Mouse (Mus musculus): Measurements from ENCODE around the gene Ergic2.
A peak's percentile ranks its signal among the peaks of the same experiment; 100 is the strongest.

Gene Ergic2

DNA sequence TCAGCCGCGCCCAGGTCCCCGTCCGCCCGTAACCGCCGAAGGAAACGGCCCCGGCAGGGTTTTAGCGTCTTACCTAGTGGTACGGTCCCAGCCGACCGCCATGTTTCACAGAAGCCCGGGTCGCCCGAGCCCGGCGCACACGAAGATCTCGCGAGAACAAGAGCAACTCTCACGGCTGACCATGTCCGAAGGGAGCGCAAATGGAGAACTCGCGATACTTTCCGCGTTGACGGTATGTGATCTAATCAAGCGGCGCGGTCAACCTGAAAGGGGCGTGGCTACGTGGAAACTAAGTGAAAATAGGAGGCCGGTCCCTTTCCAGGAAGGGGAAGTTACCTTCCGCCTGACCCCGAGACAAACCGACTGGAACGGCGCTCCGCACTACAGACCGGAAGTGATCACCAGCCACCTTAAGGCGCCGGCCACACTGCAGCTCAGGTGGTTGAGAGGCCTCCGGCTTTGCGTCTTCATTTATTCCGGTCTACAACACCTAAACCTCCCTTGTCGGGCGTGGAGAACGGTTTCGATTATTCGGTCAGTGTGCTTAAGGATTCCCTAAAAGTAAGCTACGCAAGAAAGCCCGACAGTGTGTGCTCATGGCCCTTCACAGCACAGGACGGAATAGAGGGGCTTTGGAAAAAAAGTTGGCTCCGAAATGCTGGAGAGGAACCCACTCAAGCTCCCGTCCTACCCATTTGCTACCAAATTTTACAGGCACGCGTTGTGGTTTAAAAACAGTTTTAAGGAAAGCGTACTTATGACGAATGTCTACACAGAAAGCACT, at the start of gene Ergic2:
Ergic2 (minus strand) TSS at position 478 of the 784 bp plus-strand sequence.
- peak; percentile 93 for DNase-seq (ENCODE audit: low spot score)

GRCm38 (mm10) chr6:148260729-148261101, 48.5 kb upstream of the Ergic2 start:
- DNase-seq (ENCODE audit: low spot score), result no peak

- no peak for DNase-seq (ENCODE audit: low spot score)
Observed at GRCm38 (mm10) chr6:148259979-148260728, 48.0 kb upstream of the Ergic2 start.

- DNase-seq (ENCODE audit: low spot score), result no peak
Observed at GRCm38 (mm10) chr6:148259074-148259473, 46.9 kb upstream of the Ergic2 start.

DNA sequence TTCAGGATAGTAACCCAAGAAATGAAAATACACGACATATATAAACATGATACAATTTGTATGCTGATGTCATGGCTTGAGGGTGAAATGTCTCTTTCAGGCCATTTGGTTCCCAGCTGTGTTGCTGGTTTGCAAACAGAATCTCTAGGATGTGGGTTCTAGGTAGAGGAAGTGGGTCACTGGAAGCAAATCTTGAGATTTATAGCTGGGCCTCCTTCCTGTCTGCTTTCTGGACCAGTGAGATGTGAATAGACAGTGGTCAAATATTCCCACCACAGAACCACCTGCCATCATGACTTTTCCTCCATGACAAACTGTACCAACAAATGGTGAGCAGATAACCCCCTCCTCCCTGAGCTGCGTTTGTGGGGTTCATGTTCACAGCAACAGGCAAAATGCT, 45.6 kb upstream of the Ergic2 start:
- DNase-seq (ENCODE audit: low spot score), result no peak

DNA sequence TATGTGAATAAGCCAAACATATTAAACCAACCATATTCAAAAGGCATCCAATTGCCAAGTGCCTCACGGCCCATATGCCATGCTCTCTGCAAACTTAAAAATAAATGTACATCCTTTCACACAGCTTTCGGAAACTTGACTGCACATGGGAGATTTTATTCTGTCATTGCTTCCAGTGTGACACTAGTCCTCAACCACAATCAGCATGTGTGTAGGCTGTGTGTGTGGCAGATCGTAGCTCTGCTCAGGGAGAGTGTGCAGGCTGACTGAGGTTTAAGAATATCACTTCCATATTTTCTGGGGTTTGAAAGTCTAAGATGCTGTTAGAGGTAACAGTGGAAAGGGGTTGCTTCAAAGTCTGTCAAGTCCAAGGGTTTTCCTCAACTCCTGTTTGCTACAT, 43.9 kb upstream of the Ergic2 start:
- no peak for DNase-seq (ENCODE audit: low spot score)

GRCm38 (mm10) chr6:148255395-148256053, 43.4 kb upstream of the Ergic2 start:
- DNase-seq (ENCODE audit: low spot score), result no peak

- no peak for DNase-seq (ENCODE audit: low spot score)
Observed at GRCm38 (mm10) chr6:148249221-148249620, 37.0 kb upstream of the Ergic2 start.

DNA sequence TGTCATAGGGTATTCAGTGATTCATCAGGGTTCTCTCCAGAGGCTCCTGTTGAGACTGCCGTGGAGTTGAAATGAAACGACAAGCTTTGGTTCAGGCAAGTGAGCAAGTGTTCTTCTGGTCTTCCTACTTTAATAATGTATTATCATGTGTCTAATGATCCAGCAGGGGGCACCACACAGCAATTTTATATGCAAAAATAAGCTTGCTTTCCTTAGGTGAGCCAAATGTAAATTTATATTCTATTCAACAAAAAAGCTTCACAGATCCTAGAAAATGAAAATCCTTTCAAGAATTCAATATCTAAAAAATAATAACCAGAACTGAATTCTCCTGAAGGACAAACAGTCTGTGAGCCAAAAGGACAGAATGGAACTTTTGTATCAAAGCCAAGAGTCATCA, 36.5 kb upstream of the Ergic2 start:
- no peak for DNase-seq (ENCODE audit: low spot score)

DNA sequence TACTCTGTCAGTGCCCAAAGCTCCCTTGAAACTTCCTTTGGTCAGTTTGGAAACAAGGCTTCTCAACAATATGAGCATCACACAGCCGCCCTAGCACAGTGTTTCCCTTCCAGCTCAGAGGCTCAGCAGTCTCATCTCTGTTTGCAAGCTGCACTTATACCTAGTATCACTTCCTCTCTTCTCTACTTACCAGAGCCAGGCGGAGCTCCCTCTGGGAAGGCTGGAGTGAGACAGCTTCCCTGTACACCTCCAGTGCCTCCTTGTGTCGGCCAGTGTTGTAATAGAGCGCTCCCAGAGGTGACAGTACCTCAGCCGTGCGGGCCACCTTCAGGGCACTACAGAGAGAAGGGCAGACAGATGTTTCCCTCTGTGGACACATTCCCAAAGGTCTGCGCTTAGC, 34.4 kb upstream of the Ergic2 start:
- no peak for DNase-seq (ENCODE audit: low spot score)

DNA sequence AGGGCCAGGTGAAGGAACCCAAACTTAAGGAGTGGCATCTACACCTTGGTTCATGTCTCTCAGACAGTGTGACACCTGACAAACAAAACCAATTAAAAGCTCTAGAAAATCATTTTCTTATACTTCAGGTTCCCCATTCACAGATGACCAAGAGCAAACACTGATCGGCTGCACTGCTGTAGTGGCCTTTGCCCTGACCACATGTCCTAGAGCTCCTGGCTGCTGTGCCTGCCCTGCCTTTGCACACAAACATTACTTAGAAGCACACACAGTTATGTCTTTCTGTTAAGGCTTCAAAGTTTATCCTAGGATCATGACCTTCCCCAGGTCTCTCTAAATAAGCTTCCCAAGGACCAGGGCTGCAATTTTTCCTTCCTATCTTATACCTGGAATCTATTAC, 32.7 kb upstream of the Ergic2 start:
- DNase-seq (ENCODE audit: low spot score), result no peak

DNA sequence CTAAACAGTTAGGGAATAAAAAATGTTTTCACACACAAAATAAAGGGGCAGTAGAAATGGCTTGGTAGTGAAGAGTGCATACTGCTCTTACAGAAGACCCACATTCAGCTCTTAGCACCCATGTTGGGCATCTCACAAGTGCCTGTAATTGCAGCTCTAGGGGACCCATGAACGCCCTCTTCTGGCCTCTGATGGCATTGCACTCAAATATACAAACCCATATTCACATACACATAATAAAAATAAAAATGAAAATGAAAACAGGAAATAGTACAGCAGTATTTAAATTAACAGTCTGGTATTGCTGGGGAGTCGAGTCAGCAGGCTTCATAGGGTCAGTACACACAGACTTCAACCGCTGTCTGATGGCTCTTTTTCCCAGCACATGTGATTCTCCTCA, 30.1 kb upstream of the Ergic2 start:
- no peak for DNase-seq (ENCODE audit: low spot score)

DNA sequence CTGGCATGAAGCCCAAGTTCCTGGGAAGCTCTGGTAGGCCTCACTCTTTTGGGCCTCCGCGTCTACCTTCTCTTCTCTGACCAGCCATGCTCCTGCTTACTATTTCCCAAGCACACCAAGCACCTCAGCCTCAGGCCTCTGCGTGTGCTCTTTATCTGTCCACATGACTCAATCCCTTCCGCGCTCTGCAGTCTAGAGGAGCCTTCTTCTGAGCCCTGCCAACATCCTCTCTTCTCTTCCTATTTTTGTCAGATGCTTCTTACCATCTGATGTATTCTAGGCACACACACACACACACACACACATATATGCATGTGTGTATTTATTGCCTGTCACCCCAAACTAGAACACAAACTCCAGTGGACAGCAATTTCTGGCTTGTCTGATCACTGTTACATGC, 29.5 kb upstream of the Ergic2 start:
- DNase-seq (ENCODE audit: low spot score), result no peak

DNA sequence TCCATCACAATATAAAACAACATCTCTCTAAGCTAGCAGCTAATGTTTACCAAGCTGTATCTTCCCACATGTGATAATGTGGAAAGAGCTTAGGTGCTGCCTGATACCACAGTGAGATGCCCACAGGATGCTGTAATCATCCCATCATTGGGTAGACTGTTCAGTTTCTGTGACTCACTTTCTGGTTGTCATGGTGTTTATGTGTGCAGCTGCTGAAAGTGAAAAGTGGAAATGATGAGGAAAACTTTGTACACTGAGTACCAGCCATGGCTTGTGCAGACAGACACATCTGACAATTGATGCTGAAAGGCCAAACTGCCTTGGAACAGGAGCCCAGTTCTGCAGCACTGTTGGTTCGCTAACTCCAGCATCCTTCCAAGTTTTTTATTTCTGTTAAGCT, 27.1 kb upstream of the Ergic2 start:
- no peak for DNase-seq (ENCODE audit: low spot score)

- peak; percentile 10 for DNase-seq (ENCODE audit: low spot score)
Observed at GRCm38 (mm10) chr6:148237453-148237852, 25.3 kb upstream of the Ergic2 start.

DNA sequence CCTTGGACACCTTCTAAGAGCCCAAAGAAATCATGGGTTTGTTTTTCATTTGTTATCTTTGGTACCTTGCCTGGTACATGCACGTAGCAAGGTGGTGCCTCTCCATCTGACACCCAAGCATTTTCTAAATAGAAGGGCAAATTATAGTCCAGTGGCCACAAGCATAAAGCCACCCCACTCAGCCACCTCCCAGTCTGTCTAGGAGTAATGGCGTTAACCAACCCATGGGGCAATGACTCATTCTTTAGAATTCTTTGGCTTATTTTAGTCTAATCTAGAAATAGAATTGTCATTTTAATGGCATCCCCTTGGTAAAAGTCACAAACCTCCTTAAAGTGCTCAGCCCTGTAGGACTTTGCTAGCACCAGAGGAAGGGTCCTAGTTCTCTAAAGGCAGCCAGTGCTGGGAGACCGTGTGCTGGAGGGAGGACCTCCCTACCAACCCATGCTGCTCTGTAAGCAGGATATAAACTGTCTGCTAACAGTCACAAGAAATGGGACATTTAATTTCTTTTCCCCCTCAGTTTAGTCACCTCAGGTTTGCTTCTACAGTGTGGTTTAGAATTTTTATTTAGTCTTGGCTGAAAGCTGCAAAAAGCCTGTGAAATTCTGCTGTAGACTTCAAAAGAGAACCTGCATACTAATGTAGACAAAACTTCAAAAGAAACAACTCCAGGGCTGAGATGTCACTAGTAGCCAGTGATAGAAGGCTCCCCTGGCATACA, 22.1 kb upstream of the Ergic2 start:
- DNase-seq (ENCODE audit: low spot score), result no peak

GRCm38 (mm10) chr6:148227542-148227941, 15.4 kb upstream of the Ergic2 start:
- no peak for DNase-seq (ENCODE audit: low spot score)

GRCm38 (mm10) chr6:148222686-148223085, 10.5 kb upstream of the Ergic2 start:
- DNase-seq (ENCODE audit: low spot score), result no peak

- DNase-seq (ENCODE audit: low spot score), result no peak
Observed at GRCm38 (mm10) chr6:148218235-148219076, 6.3 kb upstream of the Ergic2 start.

DNA sequence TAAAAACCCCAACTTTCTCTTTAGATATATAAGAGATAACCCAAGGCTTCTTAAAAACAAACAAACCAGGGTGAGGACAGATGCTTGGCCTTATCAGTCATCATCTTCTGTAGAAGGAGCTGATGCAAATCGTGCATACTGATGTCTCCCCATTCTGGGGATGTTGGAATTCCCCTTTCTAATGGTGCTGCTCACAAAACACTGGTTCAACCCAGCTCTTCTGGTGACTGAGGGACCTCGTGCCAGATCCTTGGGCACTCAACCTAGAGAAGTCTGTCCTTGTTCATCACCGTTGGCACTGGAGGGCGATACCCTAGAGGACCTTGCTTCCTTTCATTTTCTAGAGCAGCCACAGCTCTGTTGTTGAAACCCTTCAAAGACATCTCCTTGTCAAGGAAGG, 4.6 kb upstream of the Ergic2 start:
- no peak for DNase-seq (ENCODE audit: low spot score)

- DNase-seq (ENCODE audit: low spot score), result peak; percentile 13
Observed at GRCm38 (mm10) chr6:148214765-148215164, 2.6 kb upstream of the Ergic2 start.

Data from ovary, postnatal 36 days (tissue).